Mouse (Mus musculus): Measurements from ENCODE around the gene Qrich2. TPM values are rescaled to one million over a fixed set of nuclear protein-coding genes. Genes with fewer than 3 reads are reported as not detected.

Gene Qrich2
- total and polyA plus RNA-seq, 3 experiments = 0.29 to 0.38 (median 0.32) TPM

DNA sequence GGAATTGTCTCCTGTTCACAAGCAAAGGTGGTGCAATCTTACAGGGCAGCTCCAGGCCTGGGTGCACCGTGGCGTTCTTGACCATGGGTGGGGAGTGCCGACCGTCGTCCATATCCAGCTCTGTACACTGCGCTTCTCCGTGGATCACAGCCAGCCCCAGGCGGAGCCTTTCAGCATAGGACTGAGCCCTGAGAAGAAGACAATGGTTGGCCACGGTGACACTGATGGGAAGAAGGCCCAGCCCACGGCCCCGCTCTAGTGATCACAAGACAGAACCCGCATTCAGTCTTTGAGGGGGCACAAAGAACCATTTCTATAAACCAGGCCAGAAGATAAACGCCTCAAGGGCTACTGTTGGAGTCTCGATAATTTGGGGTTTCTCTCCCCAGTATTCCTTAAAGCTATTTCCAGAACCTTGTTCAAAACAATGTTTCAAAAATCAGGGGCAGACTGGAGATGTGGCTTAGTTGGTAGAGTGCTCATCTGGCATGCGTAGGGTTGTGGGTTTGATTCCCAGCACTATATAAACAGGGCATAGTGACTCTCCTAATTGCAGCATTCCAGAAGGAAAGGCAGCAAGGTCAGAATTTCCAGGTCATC is 11.2 kb upstream of the Qrich2 start:
- no peaks in the 10 kb centered on the region for H3K9me3 ChIP-seq (replicated peaks; ENCODE audit: low read length)
- no peak overlapping the region for H3K4me3 ChIP-seq (replicated peaks in 1 of 3; ENCODE audit: low read depth in 2 of 3, low read length in 2 of 3, poor library complexity in 1 of 3)
- no peaks in the 10 kb centered on the region for H3K79me2 ChIP-seq (replicated peaks; ENCODE audit: control insufficient read depth, extremely low read depth, insufficient read depth, poor library complexity, severe bottlenecking)
- no peaks in the 10 kb centered on the region for H3K4me1 ChIP-seq (ENCODE audit: control insufficient read depth in 1 of 2, insufficient read depth in 2 of 2)
- H3K9ac ChIP-seq (ENCODE audit: insufficient read depth, low read depth) = no peak overlapping the region
- no peak overlapping the region for H3K4me2 ChIP-seq (ENCODE audit: insufficient read depth, low read depth, poor library complexity, severe bottlenecking)
- peaks cover 89 to 98% of the 10 kb centered on the region in 2 experiments for H3K36me3 ChIP-seq (replicated peaks in 1 of 2; ENCODE audit: control insufficient read depth in 1 of 2, insufficient read depth in 1 of 2, low read length in 1 of 2)
- H3K27ac ChIP-seq (ENCODE audit: insufficient read depth, low read depth) = no peak overlapping the region
- no peaks in the 10 kb centered on the region for H3K27me3 ChIP-seq (replicated peaks)
- no peak for DNase-seq (ENCODE audit: extremely low read depth)
- dilution Hi-C loops (cut with MboI; ENCODE audit: extremely low pct_ligation_motif_present, extremely low pct_unique_long_range_greater_than_20kb, low sequenced_read_pairs) = no loop called here
- in situ Hi-C loops (cut with MboI; ENCODE audit: low pct_ligation_motif_present, low pct_unique_long_range_greater_than_20kb, low sequenced_read_pairs) = no loop called here
- no peak for TF ChIP-seq CTCF (conservative IDR thresholded peaks at IDR 0.05 in 1 of 2, IDR thresholded peaks at IDR 0.05 in 1 of 2; ENCODE audit: low read depth in 2 of 2, low read length in 2 of 2)
- TF ChIP-seq USF1 (IDR thresholded peaks at IDR 0.05; ENCODE audit: low read depth, low read length) = no peak
- no peak for TF ChIP-seq NRF1 (IDR thresholded peaks at IDR 0.05; ENCODE audit: low read depth, low read length)
- TF ChIP-seq MXI1 (IDR thresholded peaks at IDR 0.05; ENCODE audit: low read depth, low read length) = no peak
- TF ChIP-seq ZNF384 (IDR thresholded peaks at IDR 0.05; ENCODE audit: low read depth, low read length) = no peak
- no peak for TF ChIP-seq EP300 (IDR thresholded peaks at IDR 0.05; ENCODE audit: low read length)
- TF ChIP-seq E2F4 (IDR thresholded peaks at IDR 0.05; ENCODE audit: insufficient replicate concordance, low read depth, low read length) = no peak
- no peak for TF ChIP-seq PAX5 (IDR thresholded peaks at IDR 0.05; ENCODE audit: low read length)
- no peak for TF ChIP-seq ZMIZ1 (IDR thresholded peaks at IDR 0.05; ENCODE audit: low read depth, low read length)
- TF ChIP-seq POLR2A (IDR thresholded peaks at IDR 0.05; ENCODE audit: low read depth, low read length) = no peak
- no peak for TF ChIP-seq CHD1 (IDR thresholded peaks at IDR 0.05; ENCODE audit: low read depth, low read length)
- TF ChIP-seq POLR2AphosphoS2 (IDR thresholded peaks at IDR 0.05; ENCODE audit: low read depth, low read length) = no peak
- no peak for TF ChIP-seq KAT2A (IDR thresholded peaks at IDR 0.05; ENCODE audit: insufficient replicate concordance, low read length)
- TF ChIP-seq UBTF (IDR thresholded peaks at IDR 0.05; ENCODE audit: low read depth, low read length) = no peak
- TF ChIP-seq ZKSCAN1 (IDR thresholded peaks at IDR 0.05; ENCODE audit: borderline replicate concordance, low read depth, low read length) = no peak
- TF ChIP-seq BHLHE40 (IDR thresholded peaks at IDR 0.05; ENCODE audit: low read depth, low read length) = no peak
- no peak for TF ChIP-seq ETS1 (conservative IDR thresholded peaks at IDR 0.05; ENCODE audit: low read depth, low read length)
- TF ChIP-seq MAZ (IDR thresholded peaks at IDR 0.05; ENCODE audit: low read depth, low read length) = no peak
- no peak for TF ChIP-seq RAD21 (IDR thresholded peaks at IDR 0.05; ENCODE audit: low read depth, low read length)
- TF ChIP-seq CHD2 (IDR thresholded peaks at IDR 0.05; ENCODE audit: low read length) = no peak

DNA sequence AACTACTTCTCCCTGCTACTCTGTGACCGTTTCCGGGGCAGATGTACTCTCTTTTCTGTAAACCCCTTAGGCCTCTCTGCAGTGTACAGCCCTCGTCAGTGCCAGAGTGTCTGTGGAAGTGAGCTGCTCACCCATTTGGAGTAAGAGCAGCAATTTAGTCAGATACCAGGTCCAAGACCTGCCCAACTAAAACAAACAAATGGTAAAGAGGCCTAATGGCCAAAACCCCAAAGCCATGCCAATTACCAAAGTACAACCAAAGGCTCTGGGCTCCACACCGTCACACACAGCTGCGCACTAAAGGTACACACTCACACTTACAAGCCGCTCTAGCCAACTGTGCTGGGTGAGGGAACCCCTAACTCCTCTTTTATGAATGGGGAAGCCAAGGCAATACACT is 10.7 kb upstream of the Qrich2 start:
- TF ChIP-seq MAFK (IDR thresholded peaks at IDR 0.05; ENCODE audit: insufficient replicate concordance, low read length) (no peak), TBP (conservative IDR thresholded peaks at IDR 0.05; ENCODE audit: low read depth, low read length) (no peak), MYC (IDR thresholded peaks at IDR 0.05; ENCODE audit: low read depth, low read length) (no peak), PAX5 (IDR thresholded peaks at IDR 0.05; ENCODE audit: low read length) (no peak)
- dilution Hi-C loops (cut with MboI; ENCODE audit: extremely low pct_ligation_motif_present, extremely low pct_unique_long_range_greater_than_20kb, low sequenced_read_pairs) (no loop called here), in situ Hi-C loops (cut with MboI; ENCODE audit: low pct_ligation_motif_present, low pct_unique_long_range_greater_than_20kb, low sequenced_read_pairs) (no loop called here)
- H3K79me2 ChIP-seq (replicated peaks; ENCODE audit: control insufficient read depth, extremely low read depth, insufficient read depth, poor library complexity, severe bottlenecking) = no peaks in the 10 kb centered on the region
- H3K36me3 ChIP-seq (replicated peaks in 1 of 2; ENCODE audit: control insufficient read depth in 1 of 2, insufficient read depth in 1 of 2, low read length in 1 of 2) = peaks cover 93 to 98% of the 10 kb centered on the region in 2 experiments
- H3K27ac ChIP-seq (ENCODE audit: insufficient read depth, low read depth) = no peak overlapping the region
- no peak overlapping the region for H3K4me3 ChIP-seq (replicated peaks in 1 of 3; ENCODE audit: low read depth in 2 of 3, low read length in 2 of 3, poor library complexity in 1 of 3)
- H3K4me2 ChIP-seq (ENCODE audit: insufficient read depth, low read depth, poor library complexity, severe bottlenecking) = no peak overlapping the region
- no peak for DNase-seq (ENCODE audit: extremely low read depth)
- H3K9me3 ChIP-seq (replicated peaks; ENCODE audit: low read length) = no peaks in the 10 kb centered on the region
- H3K27me3 ChIP-seq (replicated peaks) = no peaks in the 10 kb centered on the region
- H3K9ac ChIP-seq (ENCODE audit: insufficient read depth, low read depth) = no peak overlapping the region
- H3K4me1 ChIP-seq (ENCODE audit: control insufficient read depth in 1 of 2, insufficient read depth in 2 of 2) = no peaks in the 10 kb centered on the region

All from CH12.LX (cell line).